Mouse (Mus musculus) hindbrain, embryonic 13.5 days (tissue): Measurements from ENCODE around the gene Hoxb8. TPM values are rescaled to one million over a fixed set of nuclear protein-coding genes. Genes with fewer than 3 reads are reported as not detected.
A peak's percentile ranks its signal among the peaks of the same experiment; 100 is the strongest.

Source experiments
- ATAC-seq: fragments of 200-750 bp; cut with Nextera tagmentation; 2 replicates; pipeline ENCODE4 v1.8.0; 2017; ENCODE audit warnings: moderate TSS enrichment; ENCODE audit not compliant: low FRiP score
- H3K27ac ChIP-seq: fragments of 300-500 bp; sonication (generic); 2 replicates; pipeline ENCODE4 v1.5.1; 2015; ENCODE audit warnings: inconsistent platforms, mild to moderate bottlenecking, moderate library complexity
- H3K27me3 ChIP-seq: fragments of 300-500 bp; sonication (generic); 2 replicates; pipeline ENCODE4 v1.6.1; 2015; ENCODE audit warnings: mild to moderate bottlenecking, inconsistent platforms
- H3K36me3 ChIP-seq: fragments of 300-500 bp; sonication (generic); 2 replicates; pipeline ENCODE4 v1.6.1; 2015; ENCODE audit warnings: mild to moderate bottlenecking, inconsistent platforms
- H3K4me1 ChIP-seq: fragments of 300-500 bp; sonication (generic); replicated peaks from 2 replicates; pipeline ENCODE4 v1.6.1; 2015; ENCODE audit warnings: inconsistent platforms
- H3K4me2 ChIP-seq: fragments of 300-500 bp; sonication (generic); 2 replicates; pipeline ENCODE4 v1.6.1; 2015; ENCODE audit warnings: inconsistent platforms, mild to moderate bottlenecking, moderate library complexity
- H3K4me3 ChIP-seq: fragments of 300-500 bp; sonication (generic); 2 replicates; pipeline ENCODE4 v1.5.1; 2015; ENCODE audit warnings: mild to moderate bottlenecking, inconsistent platforms
- H3K9ac ChIP-seq: fragments of 300-500 bp; sonication (generic); 2 replicates; pipeline ENCODE4 v1.6.1; 2015; ENCODE audit warnings: mild to moderate bottlenecking, inconsistent platforms
- H3K9me3 ChIP-seq: fragments of 300-500 bp; sonication (generic); 2 replicates; pipeline ENCODE4 v1.6.1; 2016; ENCODE audit warnings: inconsistent platforms
- WGBS: fragments of 180-500 bp; shearing (Covaris S2); methylation state at CpG from one replicate; pipeline ENCODE4 v1.1.7; 2015; 5-methylcytosine and 5-hydroxymethylcytosine counted together
- polyA plus RNA-seq: library from polyadenylated mRNA; unstranded; fragments of >200 nt; fragmentation: Nextera tagmentation; extraction: Ambion mirVana; gene quantifications from 2 replicates; pipeline ENCODE4 v1.2.1, GENCODE M21; 2015

The Hoxb8 gene
- polyA plus RNA-seq, 1 experiment from 2014 or later, result 27.2 TPM

- Histone ChIP-seq H3K9ac (peak within 1 kb of the TSS; percentile 99), H3K4me2 (peak within 1 kb of the TSS; percentile 54), H3K27me3 (peaks cover 96% of the 10 kb centered on the region), H3K9me3 (no peaks in the 10 kb centered on the region), H3K4me1 (no peaks in the 10 kb centered on the region), H3K27ac (peak within 1 kb of the TSS; percentile 100), H3K4me3 (peak within 1 kb of the TSS; percentile 57), H3K36me3 (no peaks in the 10 kb centered on the region)
- 5% methylated on average over 22 of the region's 22 CpGs for WGBS
- no peak for ATAC-seq
Measured at GRCm38 (mm10) chr11:96291681-96292564, 10.2 kb downstream of the Hoxb8 start, which contains the start of gene Hoxb6. Gene Hoxb6, plus strand, starts transcription at chr11:96292476.

DNA sequence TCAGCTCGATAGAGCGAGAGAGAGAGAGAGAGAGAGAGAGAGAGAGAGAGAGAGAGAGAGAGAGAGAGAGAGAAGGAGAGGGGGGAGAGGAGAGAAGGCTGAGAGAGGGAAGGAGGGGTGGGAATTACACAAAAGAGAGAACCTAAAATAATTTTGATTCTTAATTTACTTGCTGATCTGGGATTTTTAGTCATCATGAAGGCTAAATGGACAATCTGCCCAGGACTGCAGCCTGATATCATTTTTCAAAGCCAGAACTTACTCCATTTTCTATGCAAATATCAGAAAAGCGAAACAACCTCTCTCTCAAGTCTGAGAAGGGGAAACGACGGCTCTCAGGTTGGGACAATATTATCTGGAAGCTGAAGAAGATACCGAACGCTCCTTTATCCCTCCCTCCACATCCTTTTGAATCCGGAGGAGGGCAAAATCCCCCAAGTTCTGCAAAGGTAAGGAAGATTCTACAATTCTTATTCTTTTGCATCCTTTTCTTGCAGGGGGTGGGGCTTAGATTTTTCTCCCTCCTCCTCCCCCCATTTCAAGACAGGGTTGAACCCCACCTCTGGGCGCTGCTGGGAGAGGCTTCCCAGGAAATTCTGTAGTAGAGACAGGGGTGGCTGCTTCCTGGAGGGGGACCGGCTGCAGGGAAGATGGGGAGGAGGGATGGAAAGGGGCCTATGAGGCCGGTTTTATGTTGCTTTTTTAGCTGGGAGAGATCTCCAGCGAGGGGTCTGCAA, 11.0 kb downstream of the Hoxb8 start:
- Histone ChIP-seq H3K4me3 (peak overlapping the region; percentile 57), H3K9me3 (no peaks in the 10 kb centered on the region), H3K27ac (peak overlapping the region; percentile 100), H3K4me1 (no peaks in the 10 kb centered on the region), H3K27me3 (peaks cover 96% of the 10 kb centered on the region), H3K36me3 (no peaks in the 10 kb centered on the region), H3K4me2 (peak overlapping the region; percentile 15; the same call in 1 of the 2 replicates), H3K9ac (peak overlapping the region; percentile 99)
- 4% methylated on average over 12 of the region's 12 CpGs for WGBS
- no peak for ATAC-seq

GRCm38 (mm10) chr11:96293302-96293921, 11.7 kb downstream of the Hoxb8 start:
- no peak for ATAC-seq
- Histone ChIP-seq H3K9ac (peak overlapping the region; percentile 99), H3K36me3 (no peaks in the 10 kb centered on the region), H3K27ac (peak overlapping the region; percentile 100), H3K4me3 (peak overlapping the region; percentile 57), H3K4me1 (no peaks in the 10 kb centered on the region), H3K27me3 (peaks cover 96% of the 10 kb centered on the region), H3K4me2 (peak overlapping the region; percentile 15; the same call in 1 of the 2 replicates), H3K9me3 (no peaks in the 10 kb centered on the region)
- 4% methylated on average over 22 of the region's 22 CpGs for WGBS

DNA sequence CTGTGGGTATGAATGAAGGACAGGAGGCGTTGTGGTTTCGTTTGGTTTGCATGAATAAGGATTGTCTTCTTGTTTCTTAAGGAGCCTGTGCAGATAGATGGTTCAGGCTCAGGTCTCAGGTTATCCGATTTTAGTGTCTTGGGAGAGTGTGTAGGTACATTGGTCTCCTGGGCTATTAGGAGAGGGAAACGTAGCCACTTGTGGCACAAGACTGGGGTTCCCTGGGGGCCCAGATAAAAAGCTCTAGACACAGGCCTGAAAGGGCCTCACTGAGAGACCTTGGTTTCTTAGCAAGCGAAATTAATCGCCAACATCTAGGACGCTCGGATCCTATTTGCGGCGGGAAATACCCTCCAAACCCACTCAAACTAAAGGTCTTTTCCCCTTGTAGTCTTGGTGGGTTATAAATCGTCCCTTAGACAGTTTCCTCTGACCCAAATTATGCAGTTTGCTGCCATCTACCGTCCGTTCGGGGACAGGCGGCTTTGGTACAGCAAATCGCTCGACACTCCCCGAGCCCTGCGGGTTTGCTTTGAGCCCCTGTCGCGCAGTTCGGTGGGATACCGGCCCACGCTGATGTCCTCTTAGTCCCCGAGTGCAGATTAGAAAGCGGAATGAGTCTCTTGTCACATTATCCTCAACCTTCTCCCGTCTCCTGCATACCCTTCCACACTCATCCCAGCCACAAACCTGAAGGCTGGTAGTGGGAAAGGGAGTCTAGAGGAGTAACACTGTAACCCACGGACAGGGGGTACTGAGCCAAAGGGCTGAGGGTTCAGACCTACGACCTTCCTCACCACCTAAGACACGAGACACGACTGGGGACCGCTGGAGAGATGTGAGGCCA, 12.8 kb downstream of the Hoxb8 start:
- Histone ChIP-seq H3K4me2 (peak overlapping the region; percentile 83), H3K27ac (peak overlapping the region; percentile 100), H3K4me3 (peak overlapping the region; percentile 57), H3K36me3 (no peaks in the 10 kb centered on the region), H3K9me3 (no peaks in the 10 kb centered on the region), H3K4me1 (no peaks in the 10 kb centered on the region; the same call in 1 of the 2 replicates), H3K9ac (peak overlapping the region; percentile 99), H3K27me3 (peaks cover 93% of the 10 kb centered on the region)
- WGBS, result 1% methylated on average over 32 of the region's 32 CpGs
- no peak; the same call in 1 of the 2 replicates for ATAC-seq

DNA sequence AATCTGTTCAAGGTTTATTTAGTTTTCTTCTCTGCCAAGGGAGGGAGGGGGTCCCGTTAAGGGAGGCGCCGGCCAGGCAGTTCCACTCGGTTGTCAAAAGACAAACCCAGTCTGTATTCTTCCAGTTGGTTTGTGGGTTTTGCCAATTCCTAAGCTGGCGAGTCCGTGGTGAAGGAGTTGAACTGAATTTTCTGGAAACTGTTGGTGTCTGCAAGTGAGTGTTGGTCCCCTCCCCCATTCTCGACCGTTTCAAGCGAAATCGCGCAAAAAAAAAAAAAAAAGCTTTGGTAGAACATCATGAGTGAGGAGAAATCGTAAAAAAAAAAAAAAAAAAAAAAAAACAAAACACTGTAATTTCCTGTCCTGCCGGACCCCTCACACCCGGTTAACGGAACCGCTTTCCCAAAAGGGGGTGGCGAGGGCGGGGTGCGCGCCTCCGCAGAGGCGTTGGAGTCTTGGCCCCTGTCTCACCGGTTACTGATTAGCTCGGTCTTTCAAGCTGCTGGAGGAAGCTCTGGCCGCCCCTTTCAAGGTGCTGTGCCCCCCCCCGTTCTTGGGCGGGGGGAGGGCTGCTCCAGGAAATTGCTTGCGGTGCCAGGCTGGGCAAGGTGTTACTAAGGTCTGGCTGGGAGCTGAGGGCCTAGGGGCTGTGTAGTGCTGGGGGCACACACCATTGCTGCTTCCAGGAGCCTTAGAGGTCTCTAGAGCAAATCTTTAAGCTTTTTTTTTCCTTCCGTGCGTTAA, 13.6 kb downstream of the Hoxb8 start:
- Histone ChIP-seq H3K27me3 (peaks cover 93% of the 10 kb centered on the region), H3K4me1 (no peaks in the 10 kb centered on the region; the same call in none of the 2 replicates), H3K36me3 (no peaks in the 10 kb centered on the region), H3K9me3 (no peaks in the 10 kb centered on the region), H3K9ac (peak overlapping the region; percentile 99), H3K4me2 (peak overlapping the region; percentile 83), H3K27ac (peak overlapping the region; percentile 100), H3K4me3 (peak overlapping the region; percentile 57)
- whole genome bisulfite sequencing, result under 1% methylated on average over 30 of the region's 30 CpGs
- no peak for ATAC-seq

DNA sequence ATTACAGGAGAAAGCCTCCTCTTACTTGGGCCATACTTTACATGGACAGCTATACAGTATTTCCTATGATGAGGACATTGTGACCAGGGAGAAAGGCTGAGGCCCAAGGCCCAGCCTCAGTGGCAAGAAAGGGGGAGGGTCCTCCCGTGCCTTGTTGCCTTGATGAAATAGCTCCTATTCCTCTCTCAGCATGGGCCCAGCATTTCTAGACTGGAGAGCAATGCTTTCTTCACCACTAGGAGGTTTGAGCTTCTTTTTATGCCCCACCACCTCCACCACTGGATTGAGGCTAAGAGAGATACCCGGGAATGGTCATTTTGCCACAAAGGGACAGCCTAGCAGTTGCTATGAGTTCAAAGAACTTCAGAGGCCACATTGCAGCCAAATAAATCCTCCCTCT, 15.3 kb downstream of the Hoxb8 start:
- H3K27me3 ChIP-seq, result peaks cover 96% of the 10 kb centered on the region
- no peaks in the 10 kb centered on the region; the same call in none of the 2 replicates for H3K4me1 ChIP-seq
- peak overlapping the region; percentile 100 for H3K27ac ChIP-seq
- peak overlapping the region; percentile 83 for H3K4me2 ChIP-seq
- no peaks in the 10 kb centered on the region for H3K9me3 ChIP-seq
- ATAC-seq, result no peak
- WGBS, result 0% methylated on average over 2 of the region's 2 CpGs
- H3K4me3 ChIP-seq, result peak overlapping the region; percentile 57
- peak overlapping the region; percentile 99 for H3K9ac ChIP-seq
- H3K36me3 ChIP-seq, result no peaks in the 10 kb centered on the region

DNA sequence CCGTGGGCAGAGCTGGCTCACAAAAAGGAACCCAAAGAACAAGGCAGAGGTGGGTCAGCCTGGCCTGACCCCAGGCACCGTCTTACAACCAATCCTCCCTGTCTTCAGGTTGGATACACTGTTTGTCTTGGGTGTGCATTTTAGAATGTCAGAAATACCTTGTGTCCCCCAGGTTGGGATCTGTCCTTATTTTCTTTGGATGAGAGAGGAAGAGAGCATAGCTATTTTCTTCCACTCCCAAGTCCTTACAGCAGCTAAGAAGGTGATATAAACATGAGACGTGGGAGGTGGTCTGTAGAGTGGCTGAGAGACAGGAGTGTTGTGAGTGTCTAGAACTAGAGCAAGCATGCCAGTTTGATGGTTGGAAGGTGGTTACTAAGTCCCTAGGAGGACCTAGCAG, 15.7 kb downstream of the Hoxb8 start:
- Histone ChIP-seq H3K9ac (peak overlapping the region; percentile 99), H3K4me2 (peak overlapping the region; percentile 83), H3K9me3 (no peaks in the 10 kb centered on the region), H3K27me3 (peaks cover 96% of the 10 kb centered on the region), H3K27ac (peak overlapping the region; percentile 100), H3K4me3 (peak overlapping the region; percentile 57), H3K36me3 (no peaks in the 10 kb centered on the region), H3K4me1 (no peaks in the 10 kb centered on the region; the same call in none of the 2 replicates)
- 5% methylated on average over 3 of the region's 3 CpGs for WGBS
- ATAC-seq, result no peak

DNA sequence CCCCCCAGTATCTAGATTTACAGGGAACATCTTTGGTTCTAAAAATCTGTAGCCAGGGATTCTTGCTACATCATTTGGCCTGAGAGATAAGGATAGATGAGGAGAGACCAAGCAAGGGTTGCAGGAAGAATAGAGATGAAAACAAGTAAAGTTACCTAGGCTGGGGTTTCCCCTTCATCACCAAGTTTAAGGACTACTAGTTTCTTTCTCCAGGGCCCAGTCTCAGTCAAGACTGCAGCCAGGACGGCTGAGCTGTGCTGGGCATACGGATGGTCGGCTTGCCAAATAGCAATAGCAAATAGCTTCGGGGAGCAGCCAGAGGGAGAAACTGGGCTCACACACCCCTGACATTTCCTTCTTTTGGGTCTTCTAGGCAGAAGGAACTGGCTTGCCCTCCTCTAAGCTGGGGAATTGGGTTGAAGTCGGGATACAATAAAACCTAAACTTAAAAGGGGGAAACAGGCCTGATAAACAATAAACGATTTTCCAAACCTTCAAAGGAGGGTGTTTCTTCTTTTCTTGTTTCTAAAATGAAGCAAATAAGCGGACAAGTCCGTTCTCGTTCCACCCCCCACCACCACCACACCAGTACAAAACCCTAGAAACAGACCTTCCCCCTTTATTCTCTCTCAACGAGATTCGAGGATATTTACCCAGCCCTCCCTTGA, 16.4 kb downstream of the Hoxb8 start:
- no peaks in the 10 kb centered on the region for H3K9me3 ChIP-seq
- H3K27ac ChIP-seq, result peak overlapping the region; percentile 100
- no peak for ATAC-seq
- H3K27me3 ChIP-seq, result peaks cover 95% of the 10 kb centered on the region
- peak overlapping the region; percentile 99 for H3K9ac ChIP-seq
- H3K4me3 ChIP-seq, result peak overlapping the region; percentile 57
- H3K36me3 ChIP-seq, result no peaks in the 10 kb centered on the region
- no peaks in the 10 kb centered on the region; the same call in none of the 2 replicates for H3K4me1 ChIP-seq
- WGBS, result 1% methylated on average over 11 of the region's 11 CpGs
- peak overlapping the region; percentile 83 for H3K4me2 ChIP-seq

DNA sequence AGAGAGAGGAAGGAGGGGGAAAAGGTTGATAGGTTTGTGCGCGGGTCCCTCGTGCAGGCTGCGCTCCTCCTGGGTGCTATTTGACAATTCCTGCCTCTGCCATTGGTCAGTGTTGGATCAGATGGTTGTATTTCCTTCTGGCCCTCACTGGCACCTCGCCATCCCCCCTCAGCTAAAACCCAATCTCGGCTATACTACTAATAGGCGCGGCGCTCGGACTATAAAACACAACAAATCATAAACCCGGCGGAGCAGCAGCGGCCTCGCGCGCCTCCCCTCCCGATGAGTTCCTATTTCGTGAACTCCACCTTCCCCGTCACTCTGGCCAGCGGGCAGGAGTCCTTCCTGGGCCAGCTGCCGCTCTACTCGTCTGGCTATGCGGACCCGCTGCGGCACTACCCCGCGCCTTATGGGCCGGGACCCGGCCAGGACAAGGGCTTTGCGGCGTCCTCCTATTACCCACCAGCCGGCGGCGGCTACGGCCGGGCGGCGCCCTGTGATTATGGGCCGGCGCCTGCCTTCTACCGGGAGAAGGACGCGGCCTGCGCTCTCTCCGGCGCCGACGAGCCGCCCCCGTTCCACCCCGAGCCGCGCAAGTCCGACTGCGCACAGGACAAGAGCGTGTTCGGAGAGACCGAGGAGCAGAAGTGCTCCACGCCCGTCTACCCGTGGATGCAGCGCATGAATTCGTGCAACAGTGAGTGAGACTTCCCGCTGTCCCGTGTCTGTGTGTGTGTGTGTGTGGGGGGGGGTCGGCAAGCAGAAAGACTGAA, 17.4 kb downstream of the Hoxb8 start:
- peak overlapping the region; percentile 99 for H3K9ac ChIP-seq
- peak overlapping the region; percentile 83 for H3K4me2 ChIP-seq

DNA sequence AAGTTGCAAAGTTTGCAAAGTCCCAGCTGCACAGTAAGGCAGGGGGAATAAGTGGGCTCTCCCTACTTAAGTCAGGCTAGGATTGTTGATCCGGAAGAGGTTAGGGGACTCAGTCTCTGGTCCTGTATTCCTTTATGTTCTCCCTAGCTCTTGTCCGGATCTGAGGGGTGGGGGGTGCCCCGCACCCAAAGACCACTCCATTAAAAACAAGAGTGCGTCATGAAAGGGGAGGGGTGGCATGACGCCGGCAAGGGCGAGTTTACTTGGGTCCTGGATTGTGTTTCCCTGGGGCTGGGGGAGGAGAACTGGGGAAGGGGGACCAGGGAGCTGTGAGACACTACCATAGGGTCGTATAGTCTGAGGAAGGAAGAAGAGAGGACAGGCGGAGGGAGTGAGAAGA, 18.1 kb downstream of the Hoxb8 start:
- Histone ChIP-seq H3K9ac (peak overlapping the region; percentile 99), H3K4me2 (peak overlapping the region; percentile 83), H3K9me3 (no peaks in the 10 kb centered on the region), H3K4me3 (peak overlapping the region; percentile 57), H3K27ac (peak overlapping the region; percentile 100), H3K4me1 (peaks cover 3% of the 10 kb centered on the region), H3K27me3 (peaks cover 95% of the 10 kb centered on the region), H3K36me3 (no peaks in the 10 kb centered on the region)
- WGBS, result under 1% methylated on average over 9 of the region's 9 CpGs
- ATAC-seq, result no peak

More for the DNA sequence above, 17.4 kb downstream of the Hoxb8 start:
- peaks cover 3% of the 10 kb centered on the region for H3K4me1 ChIP-seq
- H3K4me3 ChIP-seq, result peak overlapping the region; percentile 57
- H3K27me3 ChIP-seq, result peaks cover 95% of the 10 kb centered on the region
- H3K9me3 ChIP-seq, result no peaks in the 10 kb centered on the region
- H3K36me3 ChIP-seq, result no peaks in the 10 kb centered on the region
- peak overlapping the region; percentile 100 for H3K27ac ChIP-seq
- WGBS, result under 1% methylated on average over 63 of the region's 66 CpGs
- ATAC-seq, result no peak
